Mouse (Mus musculus): ENCODE measurements around the gene Tmem135.

DNA sequence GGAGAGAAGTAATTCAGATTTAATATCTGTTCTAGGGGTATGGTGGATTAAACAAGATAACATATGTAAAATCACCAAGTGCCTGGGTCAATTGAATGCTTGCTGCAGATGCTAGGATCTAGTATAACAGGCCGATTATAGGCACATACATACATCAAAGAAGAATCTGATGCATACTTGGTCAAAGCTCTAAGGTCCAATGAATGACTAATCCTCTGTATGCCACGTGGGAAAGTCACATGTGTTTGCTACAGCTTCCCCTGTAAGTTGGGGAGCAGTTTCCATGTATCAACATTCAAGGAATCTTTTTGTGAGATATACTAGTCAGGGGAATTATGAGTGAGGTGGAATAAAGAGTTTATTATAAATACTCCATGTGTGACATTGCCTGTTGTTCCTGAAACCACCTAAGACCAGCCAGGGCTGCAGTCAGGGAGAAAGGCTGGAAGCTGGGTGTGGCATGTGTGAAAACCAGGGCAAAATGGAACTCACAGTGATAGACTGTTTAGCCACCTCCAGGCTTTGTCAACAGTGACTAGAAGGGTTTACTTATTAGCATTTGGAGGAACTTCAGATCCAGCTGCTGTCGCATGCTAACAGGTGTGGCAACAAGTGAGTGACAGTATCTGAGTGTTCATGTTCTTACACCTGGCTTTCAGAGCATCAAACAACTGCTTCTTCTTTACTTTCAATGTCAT, 6.0 kb downstream of the Tmem135 start:
- no peak for TF ChIP-seq TAL1 (conservative IDR thresholded peaks at IDR 0.05; ENCODE audit: low read depth, low read length)
- TF ChIP-seq CTCF (IDR thresholded peaks at IDR 0.05; ENCODE audit: low read depth, low read length), result no peak

Measured in G1E (cell line).